Mouse (Mus musculus) heart, postnatal 25 days (tissue): ENCODE data around the gene Cs. TPM values are rescaled to one million over a fixed set of nuclear protein-coding genes. Genes with fewer than 3 reads are reported as not detected.
"Not testable (repeated sequence)": the region's sequence is repeated elsewhere in the genome, so short reads cannot be mapped to it uniquely, and the experiment has no call there.

Experiments used
- DNase-seq: peaks from one replicate; pipeline ENCODE4 v3.0.0; 2022; ENCODE audit warnings: low spot score
- intact Hi-C: fragments of 180-260 bp; cut with DNase I; formaldehyde crosslinking; loops from one replicate; pipeline ENCODE4 v1.15.1; 2025
- total RNA-seq, 2 experiments: library from RNA; stranded (reverse); gene quantifications; 2 replicates each; pipeline ENCODE4 v1.2.3; 2021

Cs gene
- total RNA-seq, 2 experiments from 2014 or later = 1,194 to 1,233 TPM

DNA sequence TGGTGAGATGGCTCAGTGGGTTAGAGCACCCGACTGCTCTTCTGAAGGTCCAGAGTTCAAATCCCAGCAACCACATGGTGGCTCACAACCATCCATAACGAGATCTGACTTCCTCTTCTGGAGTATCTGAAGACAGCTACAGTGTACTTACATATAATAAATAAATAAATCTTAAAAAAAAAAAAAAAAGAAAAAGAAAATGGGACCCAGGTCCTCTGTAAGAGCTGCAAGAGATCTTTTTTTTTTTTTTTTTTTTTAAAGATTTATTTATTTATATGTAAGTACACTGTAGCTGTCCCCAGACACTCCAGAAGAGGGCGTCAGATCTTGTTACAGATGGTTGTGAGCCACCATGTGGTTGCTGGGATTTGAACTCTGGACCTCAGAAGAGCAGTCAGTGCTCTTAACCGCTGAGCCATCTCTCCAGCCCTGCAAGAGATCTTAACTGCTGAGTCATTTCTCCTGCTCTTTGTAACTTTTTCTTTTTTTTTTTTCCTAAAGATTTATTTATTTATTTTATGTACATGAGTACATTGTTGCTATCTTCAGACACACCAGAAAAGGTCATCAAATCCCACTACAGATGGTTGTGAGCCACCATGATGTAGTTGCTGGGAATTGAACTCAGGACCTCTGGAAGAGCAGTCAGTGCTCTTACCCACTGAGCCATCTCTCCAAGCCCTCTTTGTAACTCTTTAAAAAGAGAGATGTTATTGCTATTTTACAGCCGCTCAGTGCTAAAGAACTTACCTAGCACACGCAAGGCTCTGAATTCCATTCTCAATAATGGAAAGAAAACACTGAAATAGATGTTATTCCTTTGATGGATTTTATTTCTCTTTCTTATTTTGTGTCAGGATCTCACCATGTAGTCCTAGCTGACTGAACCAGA lies 4.9 kb upstream of the Cs start:
- DNase-seq, intact Hi-C loops: not testable (repeated sequence)

DNA sequence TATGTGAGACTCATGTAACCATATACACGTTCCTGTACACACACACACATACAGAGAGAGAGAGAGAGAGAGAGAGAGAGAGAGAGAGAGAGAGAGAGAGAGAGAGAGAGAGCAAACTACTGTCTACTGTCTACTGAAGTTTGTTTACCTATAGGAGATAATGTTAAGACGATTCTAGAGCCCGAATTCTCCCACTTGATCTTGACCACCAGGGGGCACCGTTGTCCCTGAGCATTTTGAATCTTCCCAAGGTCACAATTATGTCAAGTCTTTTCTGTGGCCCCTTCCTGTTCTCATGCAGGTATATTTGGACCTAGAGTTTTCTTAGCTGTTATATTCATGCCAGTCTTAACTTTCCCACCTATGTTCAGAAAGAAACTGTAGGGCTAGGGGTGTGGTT lies 2.0 kb upstream of the Cs start:
- DNase-seq = peak; percentile 19
- intact Hi-C loops = loop anchor here (1.0 to 5.0 kb wide), 2 partner anchors 23 to 122 kb away; partner anchors contain the start of gene Smarcc2

DNA sequence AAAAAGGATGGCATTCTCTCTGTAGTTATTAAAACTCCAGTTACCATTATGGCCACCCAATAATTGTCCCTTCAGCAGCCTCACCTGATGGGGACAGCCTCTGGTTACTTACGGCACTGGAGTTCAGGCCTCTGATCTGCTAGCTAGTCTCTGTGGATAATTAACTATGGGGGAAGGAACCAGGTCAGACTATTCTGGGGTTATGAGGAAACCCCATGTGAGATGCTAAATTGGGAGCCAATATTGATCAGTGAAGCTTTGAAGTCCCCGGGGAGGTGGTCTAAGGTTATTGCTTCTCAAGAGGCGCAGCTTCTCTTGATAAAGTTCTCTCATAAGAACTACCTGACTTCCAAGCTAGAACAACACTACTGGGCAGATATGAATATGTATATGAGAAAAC lies 1.3 kb upstream of the Cs start:
- intact Hi-C loops = loop anchor here (5.0 kb wide), 1 partner anchor 121 kb away; the partner anchor contains the start of gene Smarcc2
- DNase-seq = no peak

DNA sequence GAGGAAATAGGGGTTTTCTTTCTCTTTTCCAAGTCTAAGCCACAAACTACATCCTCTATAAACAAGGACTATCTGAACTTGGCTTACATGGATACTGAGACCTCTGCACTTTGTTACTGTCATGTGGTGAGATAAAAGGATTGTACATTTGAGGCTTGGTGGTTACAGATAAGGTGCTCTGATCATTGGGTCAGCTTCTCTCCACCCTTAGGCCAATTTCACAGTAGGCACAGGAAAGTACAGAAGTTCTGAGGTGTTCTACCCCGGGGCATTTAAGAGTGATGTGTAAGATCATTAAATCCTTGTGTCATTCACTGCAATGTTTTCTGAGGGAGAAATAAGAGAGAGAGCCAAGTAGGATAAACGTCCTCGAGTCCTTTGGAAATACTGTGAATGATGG lies 937 bp upstream of the Cs start:
- intact Hi-C loops = loop anchor here (5.0 kb wide), 1 partner anchor 121 kb away; the partner anchor contains the start of gene Smarcc2
- DNase-seq = no peak

DNA sequence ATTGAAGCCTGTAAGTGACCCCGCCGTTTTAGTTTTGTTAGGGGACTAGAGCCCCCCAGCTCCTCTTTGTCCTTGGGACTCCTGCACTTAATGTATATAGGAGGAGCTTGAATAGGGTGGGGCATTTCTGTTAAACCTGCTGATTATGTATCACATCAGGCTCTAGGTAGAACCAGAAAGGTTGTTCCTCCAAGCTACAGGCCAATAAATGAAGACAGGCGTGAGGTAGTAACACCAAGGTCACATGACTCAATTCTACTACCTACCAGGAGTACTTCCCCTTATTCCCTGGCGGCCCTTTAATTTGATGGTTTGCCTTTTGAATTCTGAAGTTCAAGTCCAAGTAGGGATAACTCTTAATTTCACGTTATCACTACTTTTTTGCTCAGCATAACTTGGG lies 881 bp downstream of the Cs start:
- intact Hi-C loops = loop anchor here (5.0 kb wide), 1 partner anchor 119 kb away; the partner anchor contains the start of gene Smarcc2
- no peak for DNase-seq

DNA sequence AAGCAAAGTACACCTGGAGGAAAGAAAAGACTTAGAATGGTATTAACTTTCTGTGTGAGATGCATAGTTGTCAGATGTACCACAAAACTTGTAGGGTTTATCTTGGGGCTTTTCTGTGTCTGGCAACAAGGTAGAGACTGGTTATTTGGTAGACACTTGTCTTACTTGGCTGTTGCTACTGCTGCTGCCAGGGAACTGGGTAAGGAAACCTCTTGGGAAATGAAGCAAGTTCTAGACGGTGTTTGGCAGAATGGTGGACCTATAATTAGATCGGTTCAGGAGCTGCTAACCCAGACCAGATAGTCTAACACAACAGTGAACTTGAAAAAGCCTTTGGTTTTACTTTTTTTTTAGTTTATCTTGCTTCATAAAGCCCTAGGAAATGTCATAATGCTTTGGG lies 1.4 kb downstream of the Cs start:
- intact Hi-C loops = loop anchor here (5.0 kb wide), 1 partner anchor 118 kb away; the partner anchor contains the start of gene Smarcc2
- no peak for DNase-seq

DNA sequence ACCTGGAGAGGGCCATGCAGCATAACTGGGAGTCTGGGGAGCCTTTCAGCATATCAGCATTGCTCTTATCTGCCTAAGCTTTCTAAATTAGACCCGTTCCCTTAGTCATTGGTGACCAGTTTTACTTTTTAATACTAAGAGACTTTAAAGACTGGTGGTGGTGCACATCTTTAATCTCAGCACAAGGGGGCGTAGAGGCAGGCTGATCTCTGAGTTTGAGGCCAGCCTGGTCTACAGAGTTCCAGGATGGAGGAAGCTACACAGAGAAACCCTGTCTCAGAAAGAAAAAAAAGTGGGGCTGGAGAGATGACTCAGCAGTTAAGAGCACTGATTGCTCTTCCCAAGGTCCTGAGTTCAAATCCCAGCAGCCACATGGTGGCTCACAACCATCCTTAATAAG lies 2.7 kb downstream of the Cs start:
- intact Hi-C loops = no loop called here
- no peak for DNase-seq

DNA sequence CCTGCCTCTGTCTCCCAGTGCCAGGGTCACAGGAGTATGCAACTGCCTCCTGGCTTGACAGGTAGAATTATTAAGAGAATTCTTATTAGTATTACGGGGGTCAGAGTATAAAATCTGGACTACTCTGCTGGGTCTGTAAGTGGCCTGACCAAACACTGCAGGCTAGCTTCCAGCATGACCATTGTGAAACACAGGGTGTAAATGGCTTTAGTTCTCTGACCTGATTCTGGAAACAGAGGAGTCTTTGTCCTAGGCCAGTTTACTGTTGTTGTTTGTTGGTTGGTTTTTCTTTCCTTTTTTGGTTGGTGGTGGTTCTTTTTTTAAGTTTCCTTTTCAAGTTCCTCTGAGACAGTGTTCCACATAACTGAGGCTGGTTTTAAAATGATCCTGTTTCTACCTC lies 5.9 kb downstream of the Cs start:
- DNase-seq = no peak
- intact Hi-C loops = no loop called here

DNA sequence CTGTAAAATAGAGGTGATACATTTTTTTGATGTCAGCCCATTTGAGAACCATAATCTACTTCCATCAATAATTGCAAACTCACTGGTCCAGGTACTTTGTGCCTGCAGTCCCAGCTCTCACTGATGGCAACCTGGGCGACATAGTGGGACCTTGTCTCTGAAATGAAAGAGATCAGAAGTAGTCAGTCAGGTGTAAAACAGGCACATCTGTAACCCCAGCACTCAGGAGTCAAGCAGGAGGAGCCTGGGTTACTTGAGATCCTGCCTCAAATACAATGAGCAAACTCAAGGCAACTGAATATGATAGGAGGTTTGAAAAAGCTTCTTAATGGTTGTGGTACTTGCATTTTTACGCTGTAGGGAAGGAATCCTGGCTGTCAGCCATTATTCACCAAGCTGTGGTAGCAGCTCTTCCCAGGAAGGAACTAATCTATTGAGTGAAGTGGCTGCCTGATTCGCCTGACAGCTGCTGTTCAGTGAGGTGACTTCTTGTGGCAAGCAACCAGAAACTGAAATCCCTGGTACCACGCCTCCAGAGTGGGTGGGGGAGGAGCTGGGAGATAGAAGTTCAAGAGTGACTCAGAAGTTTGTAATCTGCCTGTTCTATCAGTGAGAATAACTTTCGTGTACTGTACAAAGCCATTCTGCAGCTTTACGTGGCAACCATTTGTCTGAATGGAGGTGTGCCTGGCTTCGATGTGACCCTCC lies 7.2 kb downstream of the Cs start:
- DNase-seq = peak; percentile 62
- intact Hi-C loops = no loop called here

DNA sequence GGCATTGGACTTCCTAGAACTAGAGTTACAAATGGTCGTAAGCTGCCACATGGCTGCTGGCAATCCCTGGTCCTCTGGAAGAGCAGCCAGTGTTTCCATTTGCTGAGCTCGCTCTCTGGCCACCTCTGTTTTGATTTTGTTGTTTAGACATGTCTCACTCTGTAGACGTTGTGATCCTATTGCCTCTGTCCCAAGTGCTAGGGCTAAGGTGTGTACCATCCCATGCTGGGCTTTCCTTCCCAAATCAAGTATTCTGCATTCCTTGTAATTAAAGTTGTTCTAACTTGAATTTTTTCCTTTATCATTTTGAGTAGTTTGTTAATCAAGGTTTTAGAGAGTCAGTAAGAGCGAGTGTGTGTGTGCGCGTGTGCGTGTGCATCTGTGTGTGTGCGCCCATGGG lies 10.0 kb downstream of the Cs start:
- intact Hi-C loops = no loop called here
- no peak for DNase-seq

DNA sequence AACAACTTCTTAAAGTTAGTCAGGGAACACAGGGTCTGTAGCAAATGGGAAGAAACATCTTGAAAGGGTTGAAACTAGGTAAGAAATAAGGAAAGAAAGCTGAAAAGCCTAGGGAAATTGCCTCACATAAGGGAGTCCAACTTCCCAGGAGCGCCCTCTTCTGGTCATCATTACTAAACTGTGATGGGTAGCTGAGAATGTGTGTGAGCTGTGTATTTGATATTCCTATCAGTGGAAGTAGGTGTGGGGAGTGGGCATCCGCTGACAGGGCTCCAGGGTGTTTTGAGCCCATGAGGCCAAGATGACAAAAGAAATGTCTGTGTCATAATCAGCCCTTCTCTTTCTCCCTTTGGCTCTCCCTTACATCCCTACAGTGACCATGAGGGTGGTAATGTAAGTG lies 21.3 kb downstream of the Cs start:
- intact Hi-C loops = loop anchor here (1.0 kb wide), 1 partner anchor 23 kb away; no protein-coding TSS in a partner anchor
- DNase-seq = no peak

DNA sequence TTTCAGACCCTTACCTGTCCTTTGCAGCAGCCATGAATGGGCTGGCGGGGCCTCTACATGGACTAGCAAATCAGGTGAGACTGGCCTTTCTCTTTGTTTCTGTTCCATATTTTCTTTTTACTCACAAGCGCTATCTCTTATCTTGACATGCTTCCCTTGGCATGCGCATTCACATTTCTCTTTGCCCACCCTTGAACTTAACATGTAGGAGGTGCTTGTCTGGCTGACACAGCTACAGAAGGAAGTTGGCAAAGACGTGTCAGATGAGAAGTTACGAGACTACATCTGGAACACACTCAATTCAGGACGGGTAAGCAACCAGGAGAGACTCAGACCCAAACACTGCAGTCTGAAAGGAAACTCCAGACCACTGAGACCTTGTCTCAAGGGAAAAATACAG lies 21.7 kb downstream of the Cs start:
- DNase-seq = no peak
- intact Hi-C loops = no loop called here

DNA sequence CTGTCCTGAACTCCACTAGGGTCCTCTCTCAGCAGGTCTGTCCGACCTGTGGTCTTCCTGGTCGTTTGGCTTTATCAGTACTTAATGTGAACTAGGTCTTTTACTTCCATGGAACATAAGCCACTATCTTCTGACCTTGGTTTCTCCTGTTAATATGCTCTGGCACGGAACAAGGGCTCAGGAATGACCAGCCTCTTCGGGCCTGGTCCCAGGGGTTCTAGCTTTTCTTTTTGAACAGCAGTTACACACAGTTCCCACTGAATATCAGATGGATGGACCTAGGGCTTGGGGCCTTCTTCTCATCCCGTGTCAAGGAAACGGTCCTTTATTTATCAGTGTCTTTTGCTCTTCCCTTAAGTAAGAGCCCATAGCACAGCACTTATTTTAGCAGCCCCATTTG lies 24.3 kb downstream of the Cs start:
- intact Hi-C loops = no loop called here
- no peak for DNase-seq

DNA sequence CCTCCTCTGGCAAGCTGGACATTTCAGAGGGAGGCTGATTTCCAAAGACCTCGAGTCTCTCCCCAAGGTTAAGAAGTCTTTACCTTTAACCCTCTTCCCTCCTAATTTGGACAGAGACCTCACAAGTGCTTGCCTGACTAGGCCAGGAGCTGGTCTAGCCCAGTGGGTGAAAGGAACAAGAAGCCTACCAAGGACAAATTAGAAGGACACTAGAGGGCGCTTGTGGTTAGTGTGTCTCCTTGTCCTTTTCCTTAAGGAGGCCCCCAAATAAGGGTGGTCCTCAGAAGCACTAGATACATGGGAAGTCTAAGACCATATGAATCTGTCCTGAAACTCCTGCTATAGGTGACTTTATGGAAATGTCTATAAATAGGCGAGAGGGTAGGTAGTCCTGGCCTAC lies 25.0 kb downstream of the Cs start:
- DNase-seq = no peak
- intact Hi-C loops = no loop called here

DNA sequence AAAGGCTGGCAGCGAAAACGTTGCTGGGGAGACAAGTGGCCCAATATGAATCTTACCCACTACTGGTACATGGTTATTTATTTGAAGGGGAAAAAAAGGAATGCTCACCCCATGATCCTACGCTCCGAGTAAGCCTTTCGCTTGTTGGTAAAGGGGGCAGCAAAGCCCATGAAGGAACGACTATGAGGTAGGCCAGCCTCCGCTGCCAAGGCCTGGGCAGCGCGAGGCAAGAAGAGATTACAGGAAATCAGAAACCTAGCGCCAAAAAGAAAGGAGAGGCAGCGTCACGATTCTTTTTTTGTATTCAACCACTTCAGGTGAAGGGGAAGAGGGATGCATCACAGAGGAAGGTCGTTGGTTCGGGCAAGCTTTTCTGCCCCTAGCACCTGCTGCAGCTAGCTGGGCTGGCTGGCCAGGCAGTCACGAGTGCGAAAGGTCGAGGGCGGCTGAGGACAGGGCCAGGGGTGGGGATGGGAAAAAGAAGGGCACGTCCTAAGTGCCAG lies 30.4 kb downstream of the Cs start:
- DNase-seq = no peak
- intact Hi-C loops = no loop called here

DNA sequence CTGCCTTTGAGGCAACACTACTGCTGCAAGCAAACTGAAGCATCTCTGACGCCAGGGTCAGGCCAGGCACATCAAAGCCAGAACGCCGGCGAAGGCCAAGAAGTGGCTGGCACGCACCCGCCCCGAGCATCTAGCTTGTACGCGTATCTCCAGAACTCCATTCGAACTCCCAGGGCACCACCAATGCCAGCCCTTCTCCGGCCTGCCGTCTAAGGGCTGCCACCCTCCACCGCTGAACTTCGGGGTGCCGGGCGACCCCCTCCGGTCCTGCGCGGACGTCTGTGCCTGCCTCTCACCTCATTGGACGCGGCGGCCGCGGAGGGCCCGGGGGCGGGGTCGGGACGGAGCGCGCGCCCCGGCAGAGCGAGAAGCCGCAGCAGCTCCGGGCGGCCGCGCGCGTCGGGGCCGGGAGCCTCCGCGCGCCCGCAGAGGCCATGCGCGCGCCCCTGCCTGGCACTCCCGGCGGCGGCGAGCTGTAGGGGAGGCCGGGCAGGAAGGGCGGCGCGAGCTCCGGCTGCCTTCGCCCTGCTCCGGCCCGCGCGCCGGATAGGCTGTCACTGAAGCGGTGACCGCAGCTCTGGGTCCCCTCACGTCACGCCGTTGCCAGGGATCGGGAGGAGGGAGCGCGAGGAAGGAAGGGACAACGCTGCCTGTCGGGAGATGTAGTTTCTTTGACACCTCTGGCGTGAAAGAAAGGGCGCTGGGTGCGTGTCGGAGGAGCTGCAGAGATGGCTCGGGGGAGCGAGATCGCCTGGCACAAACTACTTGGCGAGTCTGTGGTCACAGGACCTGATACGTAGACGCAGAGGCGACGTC lies 31.1 kb downstream of the Cs start, which contains the start of gene Coq10a:
Gene Coq10a, minus strand, starts transcription at position 596 of the 816 bp plus-strand sequence.
- intact Hi-C loops = no loop called here
- peak; percentile 93 for DNase-seq

DNA sequence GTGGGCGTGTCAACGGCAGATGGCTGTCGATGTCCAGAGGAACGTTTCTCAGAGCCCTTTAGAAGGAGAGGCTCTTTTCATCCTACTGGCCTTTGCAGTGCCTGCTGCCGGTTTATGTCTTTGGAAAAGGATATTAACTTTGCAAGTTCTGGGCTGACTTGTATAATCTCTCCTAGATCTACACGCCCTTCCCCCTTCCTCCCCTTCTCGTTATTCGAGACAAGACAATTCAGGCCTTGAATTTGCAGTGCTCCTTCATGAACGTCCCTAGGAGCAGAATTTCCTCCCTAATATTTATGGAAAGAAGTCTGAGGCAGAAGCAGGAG lies 31.6 kb downstream of the Cs start:
- no peak for DNase-seq
- intact Hi-C loops = no loop called here

DNA sequence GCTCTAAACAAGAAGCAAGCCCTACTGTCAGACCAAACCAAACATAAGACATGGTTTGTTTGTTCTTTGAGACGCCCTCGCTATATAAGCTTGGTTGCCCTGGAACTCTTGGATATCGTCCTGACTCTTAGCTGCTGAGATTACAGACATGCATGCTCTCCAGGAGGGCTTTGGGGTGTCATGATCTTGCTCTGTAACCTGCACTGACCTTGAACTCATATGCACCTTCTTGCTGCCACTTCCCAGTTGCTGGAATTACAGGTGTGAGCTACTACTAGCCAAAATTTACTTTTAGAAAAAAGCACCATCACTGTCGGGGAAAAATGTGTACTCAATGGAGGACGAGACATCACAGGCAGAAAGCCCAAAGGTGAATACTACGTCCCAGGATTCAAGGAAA lies 32.1 kb downstream of the Cs start:
- intact Hi-C loops = no loop called here
- DNase-seq = no peak

DNA sequence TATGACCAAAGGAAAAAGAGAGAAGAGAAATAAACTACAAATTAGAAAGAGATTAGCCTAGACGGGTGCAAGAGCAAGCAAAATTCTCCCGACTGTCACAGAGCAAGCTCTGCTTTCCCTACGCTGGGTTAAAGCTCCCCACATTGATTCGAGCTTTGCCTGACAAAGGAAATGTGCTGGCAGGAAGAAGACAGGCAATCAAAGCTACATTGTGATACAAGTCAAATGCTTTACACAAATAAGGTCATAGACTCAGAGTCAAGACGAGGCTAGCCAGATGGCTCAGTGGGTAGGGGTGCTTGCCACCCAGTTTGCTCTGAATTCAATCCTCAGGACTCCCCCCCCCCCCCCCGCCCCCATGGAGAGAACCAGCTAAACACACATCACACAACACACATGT lies 32.5 kb downstream of the Cs start:
- intact Hi-C loops = no loop called here
- DNase-seq = no peak

DNA sequence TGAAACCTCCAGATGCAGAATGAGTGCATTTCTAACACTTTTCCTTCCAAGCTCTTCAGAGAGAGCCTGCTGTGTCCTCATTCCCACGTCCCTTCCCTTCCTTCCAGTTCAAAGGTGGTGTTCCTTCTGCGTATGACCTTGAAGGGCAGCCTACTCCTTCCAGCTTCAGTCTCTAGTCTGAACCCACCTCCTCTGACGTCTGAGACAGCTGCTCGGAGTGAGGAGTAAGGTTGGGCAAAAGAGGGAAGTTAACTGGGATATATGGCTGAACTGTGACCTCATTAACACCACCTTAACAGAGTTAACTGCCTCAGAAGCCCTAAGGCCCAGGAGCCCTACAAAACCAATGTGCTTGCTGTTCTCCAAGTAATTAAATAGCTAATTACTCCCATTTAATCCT lies 33.1 kb downstream of the Cs start:
- intact Hi-C loops = no loop called here
- DNase-seq = no peak
